Mouse (Mus musculus) spleen, postnatal 14 days (tissue): ENCODE measurements around the gene Slc41a1.
"Not testable (repeated sequence)": the region's sequence is repeated elsewhere in the genome, so short reads cannot be mapped to it uniquely, and the experiment has no call there.

Source experiments
- DNase-seq, 2 experiments: peaks; one replicate each; pipeline ENCODE4 v3.0.0; 2021 to 2022; ENCODE audit warnings: low spot score in 2 of 2

Gene Slc41a1

DNA sequence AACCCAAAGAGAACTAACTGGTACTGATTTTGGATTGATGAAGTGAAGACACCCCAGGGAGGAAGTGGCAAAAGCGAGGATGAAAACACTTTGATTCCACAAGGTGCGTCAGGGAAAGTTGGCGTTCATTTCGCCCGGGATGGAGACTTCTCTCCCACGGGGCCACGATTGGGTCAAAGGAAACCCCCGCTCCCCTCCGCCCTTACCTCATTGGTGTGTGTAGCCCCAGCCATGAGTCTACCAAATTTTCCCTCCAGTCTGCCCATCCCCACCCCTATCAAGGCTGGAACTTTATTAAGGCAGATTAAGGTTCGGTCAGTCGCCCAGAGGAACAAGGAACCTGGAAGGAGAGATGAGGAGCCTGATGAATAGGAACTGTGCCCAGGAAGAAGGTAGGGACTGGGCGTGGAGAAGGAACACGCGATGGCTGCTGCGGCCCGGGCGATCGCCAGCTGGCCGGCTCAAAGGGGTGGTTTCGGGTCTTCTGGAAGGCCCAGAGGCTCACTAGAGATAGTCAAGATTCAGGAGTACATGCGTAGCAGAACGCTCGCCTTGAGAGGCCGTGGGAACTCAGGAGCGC is at the start of gene Slc41a1:
Gene Slc41a1, plus strand, starts transcription at position 287 of the 580 bp plus-strand sequence.
- no peak for DNase-seq

DNA sequence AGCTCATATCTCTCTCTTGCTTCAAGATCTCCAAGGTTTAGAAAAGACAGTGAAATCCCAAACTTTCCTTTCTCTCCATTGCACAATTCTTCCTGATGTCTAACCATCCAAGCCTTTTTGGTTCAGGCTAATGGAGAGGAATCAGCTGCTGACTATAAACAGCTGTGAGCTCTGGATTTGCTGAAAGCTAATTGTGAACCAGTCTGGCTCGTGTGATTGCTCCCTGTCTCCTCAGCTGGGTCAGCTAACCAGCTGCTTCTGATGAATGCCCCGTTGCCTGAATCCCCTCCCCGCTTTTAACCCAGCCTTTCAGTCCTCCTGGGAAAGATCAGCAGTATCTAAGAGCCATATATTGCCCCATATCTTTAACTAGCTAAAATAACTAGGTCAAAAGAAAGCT is 32.7 kb upstream of the Slc41a1 start:
- no peak for DNase-seq

GRCm38 (mm10) chr1:131795171-131795570 is 32.1 kb upstream of the Slc41a1 start:
- no peak for DNase-seq

- DNase-seq = no peak
Measured at GRCm38 (mm10) chr1:131797202-131797909, 29.9 kb upstream of the Slc41a1 start, which contains the start of gene Pm20d1. Gene Pm20d1 (plus strand): TSS chr1:131797381.

DNA sequence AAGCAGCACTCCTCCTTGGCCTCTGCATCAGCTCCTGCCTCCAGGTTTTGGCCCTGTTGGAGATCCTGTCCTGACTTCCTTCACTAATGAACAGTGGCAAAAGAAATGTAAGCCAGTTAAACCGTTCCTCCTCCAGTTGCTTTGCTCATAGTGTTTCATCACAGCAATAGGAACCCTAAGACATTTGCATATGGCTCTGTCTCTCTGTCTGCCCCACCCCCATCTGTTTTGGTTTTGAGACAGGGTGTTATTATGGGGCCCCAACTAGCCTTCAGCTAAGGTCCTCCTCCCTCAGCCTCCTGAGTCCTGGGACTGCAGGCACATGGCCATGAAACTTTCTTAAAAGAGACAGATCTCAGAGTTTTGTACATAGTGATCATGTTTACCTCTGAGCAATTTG is 27.3 kb upstream of the Slc41a1 start:
- no peak for DNase-seq

- no peak for DNase-seq
Measured at GRCm38 (mm10) chr1:131801071-131801470, 26.2 kb upstream of the Slc41a1 start.

GRCm38 (mm10) chr1:131802652-131803051 is 24.6 kb upstream of the Slc41a1 start:
- no peak for DNase-seq

DNA sequence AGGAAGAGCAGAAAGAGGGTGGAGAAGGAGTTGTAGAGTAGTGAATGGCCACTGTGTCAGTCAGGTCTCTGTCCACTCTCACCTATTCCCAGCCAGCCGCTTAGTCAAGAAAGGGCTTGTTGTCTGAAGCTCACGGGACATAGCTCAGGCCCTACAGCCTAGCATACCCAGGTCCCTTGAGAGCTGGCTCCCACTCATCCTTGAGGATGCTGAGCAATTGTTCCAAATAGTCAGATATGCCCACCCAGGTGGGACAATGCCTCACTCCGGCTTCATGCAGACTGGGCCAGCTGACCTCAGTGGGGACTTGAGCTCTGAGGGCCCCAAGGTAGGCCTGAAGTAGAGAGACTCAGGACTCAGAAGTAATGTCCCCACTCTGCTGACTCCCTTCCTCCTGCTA is 23.1 kb upstream of the Slc41a1 start:
- no peak for DNase-seq

DNA sequence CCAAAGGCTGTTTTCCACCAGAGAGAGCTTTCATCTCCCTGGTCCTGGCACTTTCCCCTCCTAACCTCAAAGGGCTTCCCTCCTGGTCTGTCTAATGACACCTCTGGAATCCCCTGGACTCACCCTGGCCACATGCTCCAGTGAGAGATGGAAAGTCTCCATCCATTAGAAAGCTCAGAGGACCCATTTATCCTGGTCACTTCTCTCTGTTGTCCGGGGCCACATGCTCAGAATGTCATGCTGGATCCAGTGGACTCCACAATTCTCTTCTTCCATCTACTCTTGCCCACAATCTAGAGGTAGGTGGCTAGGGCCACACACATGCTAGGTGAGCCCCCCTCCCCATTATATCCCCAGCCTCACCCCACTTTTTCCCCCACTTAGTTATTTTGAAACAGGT is 18.3 kb upstream of the Slc41a1 start:
- no peak for DNase-seq

DNA sequence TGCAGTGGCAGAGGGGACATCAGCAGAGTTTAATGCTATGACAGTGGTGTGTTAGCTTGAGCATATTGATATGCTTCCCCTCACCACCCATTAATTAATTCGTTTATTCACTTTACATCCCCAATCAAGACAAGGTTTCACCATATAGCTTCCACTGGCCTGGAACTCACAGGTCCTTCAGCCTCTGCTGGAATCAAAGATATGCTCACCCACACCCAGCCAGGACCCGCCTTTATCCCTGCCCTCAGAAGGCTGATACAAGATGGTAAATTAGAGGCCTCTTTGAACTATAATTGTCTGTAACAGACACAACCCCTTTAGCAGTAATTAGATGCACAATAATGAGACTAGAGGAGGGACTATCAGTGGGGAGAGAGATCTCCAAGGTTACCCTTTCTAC is 17.6 kb upstream of the Slc41a1 start:
- DNase-seq = no peak

- DNase-seq = no peak
Measured at GRCm38 (mm10) chr1:131811393-131811792, 15.9 kb upstream of the Slc41a1 start.

DNA sequence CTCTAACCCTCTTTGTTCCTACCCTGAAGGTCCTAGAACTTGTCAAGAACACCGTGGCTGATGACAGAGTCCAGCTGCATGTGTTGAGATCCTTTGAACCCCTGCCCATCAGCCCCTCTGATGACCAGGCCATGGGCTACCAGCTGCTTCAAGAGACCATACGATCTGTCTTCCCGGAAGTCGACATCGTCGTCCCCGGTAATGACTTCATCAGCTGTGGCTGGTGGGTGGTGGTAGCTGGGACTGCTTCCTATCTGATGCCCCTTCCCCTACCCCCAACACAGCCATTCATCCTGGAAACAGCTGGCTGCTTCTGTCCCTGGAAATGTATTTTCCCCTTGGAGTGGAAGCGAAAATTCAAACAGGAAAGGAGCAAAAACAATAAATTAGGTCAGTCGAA is 15.3 kb upstream of the Slc41a1 start:
- no peak for DNase-seq

- no peak for DNase-seq
Measured at GRCm38 (mm10) chr1:131812631-131813295, 14.5 kb upstream of the Slc41a1 start.

DNA sequence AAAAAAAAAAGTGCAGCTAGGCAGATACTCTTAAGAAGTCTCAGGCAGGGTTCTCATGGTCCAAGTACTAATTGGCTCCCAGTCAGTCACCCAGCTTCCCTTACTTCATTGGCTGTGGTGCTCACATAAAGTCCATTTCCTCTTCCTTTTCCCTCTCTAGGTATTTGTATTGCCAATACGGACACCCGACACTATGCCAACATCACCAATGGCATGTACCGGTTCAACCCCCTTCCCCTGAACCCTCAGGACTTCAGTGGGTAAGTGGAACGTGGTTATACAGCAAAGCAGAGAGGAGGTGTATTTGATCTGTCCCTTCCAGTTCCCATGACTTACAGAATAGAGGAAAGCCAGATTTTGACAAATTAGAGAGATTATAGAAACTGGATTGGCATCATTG is 13.6 kb upstream of the Slc41a1 start:
- DNase-seq = no peak

GRCm38 (mm10) chr1:131814191-131814590 is 13.1 kb upstream of the Slc41a1 start:
- DNase-seq = no peak

- DNase-seq = no peak
Measured at GRCm38 (mm10) chr1:131816886-131817285, 10.4 kb upstream of the Slc41a1 start.

DNA sequence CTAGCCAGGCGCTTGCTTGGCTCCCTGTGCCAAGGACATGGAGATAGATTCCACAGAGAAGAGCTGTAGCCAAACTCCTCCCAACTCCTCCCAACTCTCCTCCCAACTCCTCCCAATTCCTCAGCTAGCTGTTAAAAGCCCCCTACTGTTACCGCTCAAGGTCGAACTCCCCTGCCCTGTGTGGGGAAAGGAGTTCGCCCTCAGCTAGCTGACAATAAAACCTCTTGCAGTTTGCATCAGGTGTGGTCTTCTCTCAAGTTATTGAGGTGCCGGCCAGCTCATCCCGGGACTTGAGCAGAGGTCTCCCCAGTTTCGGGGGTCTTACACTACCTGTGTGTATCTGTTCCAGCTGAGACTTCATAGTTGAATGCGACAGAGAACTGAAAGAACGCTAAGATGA is 6.9 kb upstream of the Slc41a1 start:
- DNase-seq = not testable (repeated sequence)

- no peak for DNase-seq
Measured at GRCm38 (mm10) chr1:131820887-131821328, 6.4 kb upstream of the Slc41a1 start.

DNA sequence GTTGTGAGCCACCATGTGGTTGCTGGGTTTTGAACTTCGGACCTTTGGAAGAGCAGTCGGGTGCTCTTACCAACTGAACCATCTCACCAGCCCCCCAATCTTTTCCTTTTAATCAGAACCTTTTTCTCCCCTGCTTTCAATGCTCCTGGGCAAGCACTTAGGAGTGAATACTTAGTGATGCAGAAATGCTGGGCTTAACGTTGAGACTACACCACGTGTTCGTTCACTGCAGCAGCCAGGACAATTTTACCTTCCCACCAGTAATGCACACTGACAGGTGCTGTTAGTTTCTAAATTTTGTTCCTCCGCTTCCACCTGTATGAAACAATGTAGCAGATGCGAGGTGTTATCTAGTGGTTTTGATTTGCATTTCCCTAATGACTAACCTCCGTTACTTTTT is 5.0 kb upstream of the Slc41a1 start:
- DNase-seq = no peak

DNA sequence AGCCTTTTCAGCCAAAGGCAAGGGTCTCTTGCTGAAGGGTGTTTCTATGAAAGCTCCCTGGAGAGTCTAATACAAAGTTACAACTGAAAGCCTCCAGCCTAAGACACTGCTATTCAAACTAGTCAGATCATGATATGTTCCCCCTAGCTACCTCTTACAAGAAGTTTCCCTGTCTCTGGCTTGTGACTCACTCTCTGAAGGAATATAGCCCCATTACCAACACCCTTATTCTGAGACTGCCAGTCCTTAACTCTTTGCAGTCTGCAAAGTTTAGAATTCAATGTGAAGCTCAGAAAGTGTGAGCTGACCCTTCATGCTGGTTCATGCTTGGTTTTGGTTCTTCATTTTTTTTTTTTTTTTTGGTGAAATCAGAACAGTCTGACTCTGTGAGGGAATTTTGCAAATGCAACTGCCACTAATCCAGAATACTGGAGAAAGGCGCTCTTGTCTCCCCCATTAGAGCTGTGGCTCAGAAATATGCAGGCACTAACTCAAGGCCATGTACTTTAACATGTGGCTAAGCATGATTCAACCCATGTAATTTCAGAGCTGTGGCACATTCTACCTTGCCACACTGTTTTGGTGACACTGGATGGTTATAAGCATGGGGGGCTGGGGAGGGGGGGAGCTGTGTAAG is 4.3 kb upstream of the Slc41a1 start:
- no peak for DNase-seq

GRCm38 (mm10) chr1:131823563-131823962 is 3.7 kb upstream of the Slc41a1 start:
- no peak for DNase-seq

GRCm38 (mm10) chr1:131824528-131825181 is 2.6 kb upstream of the Slc41a1 start:
- no peak for DNase-seq
